Mouse (Mus musculus) lung, adult 2 months (tissue): Measurements from ENCODE around the gene Abcf3. TPM values are rescaled to one million over a fixed set of nuclear protein-coding genes. Genes with fewer than 3 reads are reported as not detected.

Source experiments
- DNase-seq: peaks from one replicate; pipeline ENCODE4 v3.0.0; 2022
- H3K4me1 ChIP-seq: fragments of 200-500 bp; 2 replicates; pipeline ENCODE4 v1.6.1; 2011; ENCODE audit warnings: low read length; ENCODE audit not compliant: control insufficient read depth, insufficient read depth
- H3K4me3 ChIP-seq: fragments of 200-500 bp; replicated peaks from 2 replicates; pipeline ENCODE3; 2011; ENCODE audit warnings: low read depth, mild to moderate bottlenecking, control low read depth, low read length; ENCODE audit errors: extremely low read depth
- CTCF ChIP-seq: fragments of 200-500 bp; IDR thresholded peaks from 2 replicates; pipeline ENCODE4 v1.5.1; 2011; ENCODE audit warnings: mild to moderate bottlenecking, low read length, control low read depth; ENCODE audit not compliant: insufficient read depth
- POLR2A ChIP-seq: fragments of 200-500 bp; IDR thresholded peaks from 2 replicates; pipeline ENCODE4 v1.6.1; 2011; ENCODE audit warnings: low read depth, mild to moderate bottlenecking, control low read depth, low read length, borderline replicate concordance; ENCODE audit errors: extremely low read depth
- WGBS: fragments of 180-500 bp; shearing (Covaris S2); methylation state at CpG from one replicate; pipeline ENCODE4 v1.1.7; 2018; 5-methylcytosine and 5-hydroxymethylcytosine counted together
- polyA plus RNA-seq: library from polyadenylated mRNA; depleted of rRNA; stranded (reverse); fragments of >200 nt; gene quantifications from 2 replicates; pipeline ENCODE4 v1.2.3, GENCODE M21; 2012; rRNA removed

Gene Abcf3
- polyA plus RNA-seq, 1 experiment, result 50.5 TPM

GRCm38 (mm10) chr16:20604705-20605104, 56.3 kb downstream of the Abcf3 start:
- TF ChIP-seq CTCF (no peak), POLR2A (no peak)
- Histone ChIP-seq H3K4me3 (no peak overlapping the region), H3K4me1 (no peaks in the 10 kb centered on the region)
- WGBS, result 73% methylated on average over 9 of the region's 9 CpGs
- DNase-seq, result no peak

- peak overlapping the region; percentile 78 for H3K4me3 ChIP-seq
- TF ChIP-seq POLR2A, result peak; percentile 92
- no peak for TF ChIP-seq CTCF
- WGBS, result under 1% methylated on average over 28 of the region's 28 CpGs
- peak; percentile 75 for DNase-seq
- H3K4me1 ChIP-seq, result peaks cover 2% of the 10 kb centered on the region; the same call in 1 of the 2 replicates
Measured at GRCm38 (mm10) chr16:20610501-20611356, 62.4 kb downstream of the Abcf3 start.

Other genes starting within 250 kb of the Abcf3 start
- gene Parl, start 246.2 kb upstream of the Abcf3 start, polyA plus RNA-seq, result 30.5 and 41.4 TPM in 2 replicates
- 3.5 and 4.4 TPM in 2 replicates for gene Cyp2ab1, start 223.2 kb upstream of the Abcf3 start, polyA plus RNA-seq
- 108 and 148 TPM in 2 replicates for gene Abcc5, start 122.2 kb upstream of the Abcf3 start, polyA plus RNA-seq
- gene Eif2b5, start 49.8 kb upstream of the Abcf3 start, polyA plus RNA-seq, result 20.9 and 24.7 TPM in 2 replicates
- 35.9 and 44.0 TPM in 2 replicates for gene Dvl3, start 31.6 kb upstream of the Abcf3 start, polyA plus RNA-seq
- gene Ap2m1, start 13.1 kb upstream of the Abcf3 start, polyA plus RNA-seq, result 339 and 440 TPM in 2 replicates
- 0.10 and 0.34 TPM in 2 replicates for gene Vwa5b2, start 40.9 kb downstream of the Abcf3 start, polyA plus RNA-seq
- gene Eef1akmt4, start 63.0 kb downstream of the Abcf3 start, polyA plus RNA-seq, result 7.6 and 8.3 TPM in 2 replicates
- gene Gm49333, start 63.0 kb downstream of the Abcf3 start, polyA plus RNA-seq, result 0.17 TPM in 1 of 2 replicates, not detected in the other
- 18.0 and 23.7 TPM in 2 replicates for gene Alg3, start 63.2 kb downstream of the Abcf3 start, polyA plus RNA-seq
- 3.4 and 4.0 TPM in 2 replicates for gene Camk2n2, start 72.7 kb downstream of the Abcf3 start, polyA plus RNA-seq
- 0.37 and 0.64 TPM in 2 replicates for gene Ece2, start 81.3 kb downstream of the Abcf3 start, polyA plus RNA-seq
- 56.0 and 90.0 TPM in 2 replicates for gene Psmd2, start 103.1 kb downstream of the Abcf3 start, polyA plus RNA-seq
- gene Eif4g1, start 119.7 kb downstream of the Abcf3 start, polyA plus RNA-seq, result 341 and 342 TPM in 2 replicates
- 17.3 and 19.2 TPM in 2 replicates for gene Fam131a, start 144.7 kb downstream of the Abcf3 start, polyA plus RNA-seq
- gene Polr2h, start 169.1 kb downstream of the Abcf3 start, polyA plus RNA-seq, result 8.3 and 12.0 TPM in 2 replicates
- gene Clcn2, start 169.2 kb downstream of the Abcf3 start, polyA plus RNA-seq, result 8.1 and 9.5 TPM in 2 replicates
- gene Chrd, start 184.6 kb downstream of the Abcf3 start, polyA plus RNA-seq, result 4.4 and 5.8 TPM in 2 replicates
- 1.1 and 1.6 TPM in 2 replicates for gene Thpo, start 185.9 kb downstream of the Abcf3 start, polyA plus RNA-seq